Mouse (Mus musculus) kidney, adult 2 months (tissue): ENCODE measurements around the gene Adamts2. TPM values are rescaled to one million over a fixed set of nuclear protein-coding genes. Genes with fewer than 3 reads are reported as not detected.

ENCODE experiments used
- DNase-seq: peaks from one replicate; pipeline ENCODE4 v3.0.0; 2021
- H3K27ac ChIP-seq: fragments of 200-500 bp; 2 replicates; pipeline ENCODE4 v1.5.1; 2012; ENCODE audit warnings: low read depth, low read length, control low read depth, inconsistent platforms; ENCODE audit not compliant: insufficient read depth
- H3K27me3 ChIP-seq: fragments of 200-500 bp; replicated peaks from 2 replicates; pipeline ENCODE4 v1.6.1; 2012; ENCODE audit warnings: mild to moderate bottlenecking, moderate library complexity, low read length, inconsistent platforms; ENCODE audit not compliant: control insufficient read depth, insufficient read depth
- H3K36me3 ChIP-seq: fragments of 200-500 bp; 2 replicates; pipeline ENCODE4 v1.6.1; 2012; ENCODE audit warnings: mild to moderate bottlenecking, moderate library complexity, low read length, inconsistent platforms; ENCODE audit not compliant: control insufficient read depth, insufficient read depth
- H3K4me1 ChIP-seq: fragments of 200-500 bp; 2 replicates; pipeline ENCODE4 v1.6.1; 2011; ENCODE audit warnings: low read length; ENCODE audit not compliant: control insufficient read depth, insufficient read depth
- H3K4me3 ChIP-seq: fragments of 200-500 bp; 2 replicates; pipeline ENCODE4 v1.5.1; 2011; ENCODE audit warnings: mild to moderate bottlenecking, low read depth, low read length, control low read depth; ENCODE audit not compliant: insufficient read depth
- CTCF ChIP-seq: fragments of 200-500 bp; conservative IDR thresholded peaks from 2 replicates; pipeline ENCODE4 v1.5.1; 2011; ENCODE audit warnings: low read depth, mild to moderate bottlenecking, control low read depth, low read length, moderate library complexity, mixed read lengths; ENCODE audit not compliant: insufficient read depth, insufficient read length
- POLR2A ChIP-seq: fragments of 200-500 bp; IDR thresholded peaks from one replicate; pipeline ENCODE4 v1.6.1; 2011; ENCODE audit warnings: low read depth, low read length, control low read depth
- WGBS: fragments of 180-500 bp; shearing (Covaris S2); methylation state at CpG from one replicate; pipeline ENCODE4 v1.1.7; 2018; 5-methylcytosine and 5-hydroxymethylcytosine counted together
- polyA plus RNA-seq: library from polyadenylated mRNA; depleted of rRNA; stranded (reverse); fragments of >200 nt; gene quantifications from 2 replicates; pipeline ENCODE4 v1.2.3, GENCODE M21; 2012

Adamts2 gene
- polyA plus RNA-seq, 1 experiment: 4.5 TPM

DNA sequence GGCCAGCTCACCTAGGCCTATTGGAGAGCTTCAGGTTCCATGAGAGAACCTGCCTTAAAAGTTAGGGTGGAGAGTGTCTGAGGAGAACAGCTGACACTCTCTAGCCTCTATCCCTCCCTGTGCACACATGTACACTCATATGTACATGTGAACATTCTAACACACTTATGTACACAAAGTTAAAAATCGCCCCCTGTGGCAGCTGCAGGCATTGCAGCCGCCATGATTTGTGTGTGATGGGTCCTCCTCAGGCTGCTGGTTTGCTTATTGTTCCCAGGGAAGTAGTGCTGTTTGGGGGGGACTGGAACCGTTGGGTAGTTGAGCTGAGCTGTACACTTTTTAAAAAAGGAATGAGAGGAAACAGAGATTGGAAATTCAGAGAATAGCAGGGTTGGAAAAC, 14.1 kb upstream of the Adamts2 start:
- TF ChIP-seq CTCF (peak; percentile 52), POLR2A (no peak)
- DNase-seq: peak; percentile 36
- 13% methylated on average over 3 of the region's 3 CpGs for WGBS

DNA sequence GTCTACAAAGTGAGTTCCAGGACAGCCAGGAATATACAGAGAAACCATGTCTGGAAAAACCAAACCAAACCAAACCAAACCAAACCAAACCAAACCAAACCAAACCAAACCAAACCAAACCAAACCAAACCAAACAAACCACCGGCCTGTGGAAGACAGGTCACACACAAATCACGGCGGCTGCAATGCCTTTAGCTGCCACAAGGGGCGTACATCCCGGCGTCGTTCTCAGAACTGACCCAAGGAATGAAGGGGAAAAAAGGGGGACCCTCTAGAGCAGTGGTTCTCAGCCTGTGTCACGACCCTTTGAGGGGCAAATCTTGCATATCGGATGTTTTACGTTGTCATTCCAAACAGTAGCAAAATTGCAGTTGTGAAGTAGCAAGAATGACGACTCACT, 12.8 kb upstream of the Adamts2 start:
- Histone ChIP-seq H3K27me3 (no peaks in the 10 kb centered on the region), H3K4me3 (no peak overlapping the region), H3K4me1 (no peaks in the 10 kb centered on the region), H3K36me3 (no peaks in the 10 kb centered on the region), H3K27ac (no peak overlapping the region)
- WGBS: 42% methylated on average over 11 of the region's 11 CpGs
- DNase-seq: peak; percentile 31
- TF ChIP-seq POLR2A (no peak), CTCF (peak; percentile 64)

More for the DNA sequence above, 14.1 kb upstream of the Adamts2 start:
- H3K36me3 ChIP-seq: no peaks in the 10 kb centered on the region
- no peaks in the 10 kb centered on the region for H3K27me3 ChIP-seq
- H3K4me1 ChIP-seq: no peaks in the 10 kb centered on the region
- H3K4me3 ChIP-seq: no peak overlapping the region
- no peak overlapping the region for H3K27ac ChIP-seq

DNA sequence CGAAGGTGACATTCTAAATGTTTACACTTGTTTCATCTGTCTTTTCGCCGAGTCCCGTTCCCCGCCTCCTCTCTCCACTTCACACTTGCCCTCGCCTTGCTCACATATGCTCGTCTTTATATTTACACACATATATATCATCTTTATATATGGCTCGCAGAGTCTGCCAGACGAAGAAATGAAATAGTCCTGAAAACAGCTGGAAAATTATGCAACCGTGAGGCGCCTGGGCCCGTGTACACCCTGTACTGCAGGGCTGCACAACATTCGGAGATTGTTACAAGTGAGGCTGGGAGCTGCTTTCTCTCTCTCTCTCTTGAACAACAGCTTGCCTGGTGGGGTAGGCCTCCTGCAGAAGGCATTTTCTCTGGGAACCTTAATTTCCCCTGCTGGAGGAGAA, 10.8 kb upstream of the Adamts2 start:
- no peak for DNase-seq
- Histone ChIP-seq H3K4me1 (no peaks in the 10 kb centered on the region), H3K27ac (no peak overlapping the region), H3K4me3 (no peak overlapping the region), H3K27me3 (no peaks in the 10 kb centered on the region), H3K36me3 (no peaks in the 10 kb centered on the region)
- TF ChIP-seq CTCF (no peak), POLR2A (no peak)
- WGBS: 74% methylated on average over 13 of the region's 13 CpGs

GRCm38 (mm10) chr11:50592892-50593553, 8.9 kb upstream of the Adamts2 start:
- Histone ChIP-seq H3K4me3 (no peak overlapping the region), H3K27ac (no peak overlapping the region), H3K36me3 (no peaks in the 10 kb centered on the region), H3K4me1 (no peaks in the 10 kb centered on the region), H3K27me3 (no peaks in the 10 kb centered on the region)
- WGBS: 67% methylated on average over 16 of the region's 16 CpGs
- DNase-seq: no peak
- TF ChIP-seq CTCF (no peak), POLR2A (no peak)

DNA sequence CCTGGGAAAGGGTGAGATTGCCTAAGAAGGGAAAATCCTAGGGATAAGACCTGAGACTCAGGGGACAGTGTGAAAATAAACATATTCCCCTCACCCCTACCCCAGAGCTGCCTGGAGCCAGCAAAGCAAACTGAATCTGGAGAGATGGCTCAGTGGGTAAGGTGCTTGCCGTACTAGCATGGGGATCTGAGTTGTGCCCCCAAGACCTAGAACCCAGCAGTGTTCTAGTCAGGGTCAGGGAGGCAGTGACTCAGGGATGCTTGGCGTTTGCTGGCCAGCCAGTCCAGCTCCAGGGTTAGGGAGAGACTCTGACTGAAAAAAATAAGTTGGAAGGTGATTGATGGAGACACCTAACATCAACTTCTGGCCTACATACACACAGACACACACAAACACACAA, 5.3 kb upstream of the Adamts2 start:
- Histone ChIP-seq H3K27me3 (no peaks in the 10 kb centered on the region), H3K4me1 (no peaks in the 10 kb centered on the region), H3K4me3 (no peak overlapping the region), H3K27ac (no peak overlapping the region), H3K36me3 (no peaks in the 10 kb centered on the region)
- TF ChIP-seq POLR2A (no peak), CTCF (no peak)
- 93% methylated on average over 2 of the region's 2 CpGs for WGBS
- no peak for DNase-seq

DNA sequence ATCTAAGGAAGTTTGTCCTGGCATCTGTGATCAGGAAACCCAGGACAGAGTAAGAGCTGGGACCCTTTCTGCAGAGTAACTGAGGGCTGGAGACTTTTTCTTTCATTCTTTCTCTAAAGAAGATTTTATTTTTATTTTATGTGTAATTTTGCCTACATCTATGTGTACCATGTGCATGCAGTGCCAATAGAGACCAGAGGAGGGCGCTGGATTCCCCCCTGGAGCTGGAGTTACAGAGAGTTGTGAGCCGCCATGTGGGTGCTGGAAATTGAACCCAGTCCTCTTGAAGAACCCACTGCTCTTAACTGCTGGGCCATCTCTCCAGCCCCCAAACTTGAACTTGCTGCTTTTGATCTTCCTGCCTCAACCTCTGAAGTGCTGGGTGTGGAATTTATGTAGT, 2.7 kb upstream of the Adamts2 start:
- 68% methylated on average over 2 of the region's 2 CpGs for WGBS

GRCm38 (mm10) chr11:50602356-50603081, 635 bp downstream of the Adamts2 start:
- WGBS: 1% methylated on average over 59 of the region's 59 CpGs
- DNase-seq: peak; percentile 18
- H3K4me3 ChIP-seq: peak overlapping the region; percentile 46
- no peaks in the 10 kb centered on the region for H3K27me3 ChIP-seq
- H3K36me3 ChIP-seq: no peaks in the 10 kb centered on the region
- no peaks in the 10 kb centered on the region for H3K4me1 ChIP-seq
- no peak overlapping the region for H3K27ac ChIP-seq
- TF ChIP-seq CTCF: no peak

More for the DNA sequence above, 2.7 kb upstream of the Adamts2 start:
- no peak for DNase-seq
- no peak for TF ChIP-seq CTCF
- no peak for TF ChIP-seq POLR2A
- no peak overlapping the region for H3K27ac ChIP-seq
- H3K36me3 ChIP-seq: no peaks in the 10 kb centered on the region
- H3K27me3 ChIP-seq: no peaks in the 10 kb centered on the region
- no peaks in the 10 kb centered on the region for H3K4me1 ChIP-seq
- no peak overlapping the region for H3K4me3 ChIP-seq
